Mouse (Mus musculus) liver, postnatal 0 days (tissue): ENCODE data around the gene Fam180a.

Experiments used
- CTCF ChIP-seq: sonication (generic); IDR thresholded peaks from 2 replicates; pipeline ENCODE4 v1.5.1; 2016; ENCODE audit warnings: antibody characterized with exemption, low read depth
- EP300 ChIP-seq: IDR thresholded peaks from 2 replicates; pipeline ENCODE4 v1.6.1; 2016; ENCODE audit warnings: antibody characterized with exemption, low read depth, mild to moderate bottlenecking

DNA sequence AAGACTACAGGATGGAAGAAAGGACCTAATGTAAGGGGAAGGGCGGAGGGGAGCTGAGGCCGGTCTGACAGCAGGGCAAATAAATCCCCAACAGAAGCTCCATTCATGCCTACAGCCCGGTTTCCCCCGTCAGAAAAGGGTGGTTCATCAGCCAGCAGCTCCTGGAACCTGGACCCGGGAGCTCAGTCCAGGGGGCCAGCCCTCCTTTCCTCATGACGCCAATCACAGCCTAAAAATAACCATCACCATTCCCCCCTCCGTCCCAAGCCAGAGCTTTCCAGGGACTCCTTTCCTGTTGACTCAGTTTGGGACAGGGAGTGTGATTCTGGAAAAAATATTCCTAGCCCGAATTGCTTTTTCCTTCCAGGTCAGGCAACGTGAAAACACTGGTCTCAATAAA lies 36.7 kb upstream of the Fam180a start:
- no peak for TF ChIP-seq CTCF
- no peak for TF ChIP-seq EP300
